Mouse (Mus musculus) ES-E14 (cell line): Measurements from ENCODE around the gene Nsun2.

Experiments
- CHD2 ChIP-seq: IDR thresholded peaks from 2 replicates; pipeline ENCODE4 v1.6.1; 2014; ENCODE audit warnings: mild to moderate bottlenecking, low read depth, low read length, inconsistent platforms
- HCFC1 ChIP-seq: IDR thresholded peaks from 2 replicates; pipeline ENCODE4 v1.6.1; 2012; ENCODE audit warnings: low read length, inconsistent platforms, borderline replicate concordance; ENCODE audit not compliant: insufficient read depth
- MAFK ChIP-seq: IDR thresholded peaks from 2 replicates; pipeline ENCODE4 v1.6.1; 2014; ENCODE audit warnings: mild to moderate bottlenecking, low read depth, low read length, inconsistent platforms; ENCODE audit not compliant: insufficient read depth
- ZC3H11A ChIP-seq: IDR thresholded peaks from 2 replicates; pipeline ENCODE4 v1.6.1; 2012; ENCODE audit warnings: low read depth, mild to moderate bottlenecking, inconsistent platforms, low read length, borderline replicate concordance
- ZNF384 ChIP-seq: IDR thresholded peaks from 2 replicates; pipeline ENCODE4 v1.6.1; 2012; ENCODE audit warnings: low read depth, low read length, inconsistent platforms

DNA sequence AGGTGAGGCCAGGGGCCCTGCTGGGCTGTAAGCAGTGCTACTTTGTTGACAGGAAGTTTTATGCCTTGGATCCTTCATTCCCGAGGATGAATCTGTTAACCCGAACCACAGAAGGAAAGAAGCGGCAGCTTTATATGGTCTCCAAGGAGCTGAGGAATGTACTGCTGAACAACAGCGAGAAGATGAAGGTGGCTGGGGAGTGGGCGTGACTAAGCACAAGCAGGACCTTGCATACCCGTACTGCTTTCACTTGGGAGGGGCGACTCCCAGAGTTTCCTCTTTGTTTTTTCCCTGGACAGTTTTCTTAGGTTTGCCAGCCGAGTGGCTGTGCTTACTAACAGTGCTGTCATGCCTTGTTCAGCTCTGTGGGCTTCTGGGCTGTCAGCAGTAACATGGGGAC, 97.0 kb downstream of the Nsun2 start:
- TF ChIP-seq ZNF384 (no peak), ZC3H11A (no peak), MAFK (no peak), CHD2 (no peak), HCFC1 (no peak)
